Mouse (Mus musculus) left cerebral cortex, adult 8-10 months (tissue): ENCODE data around the gene Cux1. TPM values are rescaled to one million over a fixed set of nuclear protein-coding genes. Genes with fewer than 3 reads are reported as not detected.
"Not testable (repeated sequence)": the region's sequence is repeated elsewhere in the genome, so short reads cannot be mapped to it uniquely, and the experiment has no call there.

Experiments
- DNase-seq, 2 experiments: peaks; one replicate each; pipeline ENCODE4 v3.0.0; 2022; ENCODE audit warnings: low spot score in 2 of 2
- total RNA-seq, 4 experiments: library from RNA; stranded (reverse); gene quantifications; 2 replicates each; pipeline ENCODE4 v1.2.4; 2022

The Cux1 gene
- total RNA-seq, 4 experiments from 2014 or later: 101 to 114 (median 107) TPM

GRCm38 (mm10) chr5:136474086-136474485 is 93.2 kb downstream of the Cux1 start:
- no peak for DNase-seq

DNA sequence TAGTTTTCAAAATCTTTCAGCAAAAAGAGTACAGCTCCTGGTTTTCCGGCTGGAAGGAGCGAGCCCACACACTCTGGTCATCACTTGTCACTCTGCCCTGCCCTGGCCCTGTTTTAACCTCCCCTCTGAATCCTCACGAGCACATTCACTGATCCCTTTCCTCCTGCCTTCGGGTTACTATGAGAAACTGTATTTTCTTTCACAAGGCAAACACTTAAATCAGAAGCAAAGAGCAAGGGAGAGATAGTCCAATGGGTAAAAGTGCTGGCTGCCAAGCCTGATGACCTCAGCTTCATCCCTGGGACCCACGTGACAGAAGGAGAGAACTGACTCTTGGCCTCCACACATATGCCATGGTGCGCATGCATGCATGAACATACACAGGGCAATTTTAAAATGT is 94.0 kb downstream of the Cux1 start:
- no peak for DNase-seq

GRCm38 (mm10) chr5:136472846-136473245 is 94.4 kb downstream of the Cux1 start:
- no peak for DNase-seq

DNA sequence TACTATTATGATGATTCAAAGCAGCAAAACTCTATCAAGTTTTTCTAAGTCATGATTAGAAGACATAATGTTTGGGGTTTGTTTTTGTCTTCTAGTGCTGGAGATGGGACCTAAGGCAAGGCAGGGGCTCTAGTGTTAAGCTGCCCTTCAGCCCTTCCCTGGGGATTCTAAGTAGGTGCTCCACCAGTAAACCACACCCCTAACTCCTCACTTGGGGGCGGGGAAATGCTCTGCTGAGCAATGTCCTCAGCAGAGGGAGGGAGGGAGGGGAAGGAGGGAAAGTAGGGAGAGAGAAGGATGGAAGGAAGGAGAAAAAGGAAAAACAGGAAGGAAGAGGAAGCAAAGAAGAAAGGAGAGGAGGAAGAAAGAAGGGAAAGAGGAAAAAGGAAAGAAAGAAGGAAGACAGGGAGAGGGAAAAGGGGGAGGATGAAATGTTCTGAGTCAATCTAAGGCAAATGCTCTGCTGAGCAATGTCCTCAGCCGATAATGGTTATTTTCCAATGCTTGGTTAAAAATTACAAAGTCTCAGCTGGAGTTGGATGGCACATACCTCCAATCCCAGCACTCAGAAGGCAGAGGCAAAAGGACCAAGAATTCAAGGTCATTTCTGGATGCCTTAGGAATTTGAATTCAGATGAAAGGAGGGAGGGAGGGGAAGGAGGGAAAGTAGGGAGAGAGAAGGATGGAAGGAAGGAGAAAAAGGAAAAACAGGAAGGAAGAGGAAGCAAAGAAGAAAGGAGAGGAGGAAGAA is 96.1 kb downstream of the Cux1 start:
- not testable (repeated sequence) for DNase-seq

GRCm38 (mm10) chr5:136469301-136469700 is 98.0 kb downstream of the Cux1 start:
- no peak for DNase-seq

DNA sequence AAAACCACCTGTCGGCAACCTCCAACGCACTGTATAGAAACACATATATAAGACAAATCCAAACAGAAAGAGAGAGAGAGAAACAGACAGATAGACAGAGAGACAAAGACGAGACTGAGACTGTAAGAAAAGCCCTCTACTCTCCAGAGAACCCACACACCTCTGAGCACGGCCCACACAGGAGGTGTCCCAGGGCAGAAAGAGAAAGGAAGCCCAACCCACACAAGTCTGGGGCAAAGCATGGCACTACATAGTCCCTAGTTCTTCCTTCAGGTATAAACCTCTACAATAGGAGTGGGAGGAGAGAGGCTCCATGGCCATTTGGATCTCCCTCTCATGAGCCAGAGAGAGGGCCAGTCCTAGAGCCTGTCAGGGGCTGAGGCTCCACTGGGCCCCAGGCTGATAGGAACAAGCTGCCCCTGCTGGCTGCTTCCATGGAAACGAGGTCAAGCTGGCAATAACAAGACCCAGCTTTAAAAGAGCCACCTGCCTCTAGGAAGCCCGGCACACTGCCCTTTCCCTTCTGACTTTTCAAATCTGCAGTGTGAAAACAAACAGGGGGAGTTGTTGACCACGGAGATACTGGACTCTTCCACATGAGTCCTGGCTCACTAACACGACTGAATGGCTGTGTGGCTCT is 99.8 kb downstream of the Cux1 start:
- DNase-seq: no peak

DNA sequence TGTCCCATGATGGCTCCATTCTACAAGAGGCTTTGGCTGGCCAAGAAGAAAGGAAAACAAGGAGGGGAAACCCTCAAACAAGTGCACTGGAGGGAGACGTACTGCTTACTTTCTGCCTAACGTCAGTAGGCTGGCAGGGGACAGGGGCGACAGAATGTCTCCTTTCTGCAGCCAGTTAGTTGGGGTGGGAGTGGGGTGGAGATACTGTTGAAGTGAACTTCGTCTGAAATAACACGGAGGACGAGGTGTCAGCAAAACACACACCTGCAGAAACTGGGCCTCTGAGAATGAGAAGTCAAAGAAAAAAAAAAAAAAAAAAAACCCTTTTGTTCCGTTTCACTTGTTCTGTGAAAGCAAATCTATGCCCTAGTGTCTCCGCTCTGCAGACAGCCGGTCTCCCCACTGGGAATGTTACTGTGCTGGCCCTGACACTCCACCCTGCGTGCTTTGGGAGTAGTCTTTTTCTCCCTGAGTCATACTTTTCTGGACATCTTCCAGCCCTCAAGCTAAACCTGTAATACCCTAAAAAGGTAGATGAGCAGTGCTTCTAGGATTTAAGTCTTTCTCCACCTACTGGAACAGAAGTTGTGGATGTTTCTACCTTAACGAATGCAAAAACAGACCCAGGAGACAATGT is 101.4 kb downstream of the Cux1 start:
- DNase-seq: no peak

DNA sequence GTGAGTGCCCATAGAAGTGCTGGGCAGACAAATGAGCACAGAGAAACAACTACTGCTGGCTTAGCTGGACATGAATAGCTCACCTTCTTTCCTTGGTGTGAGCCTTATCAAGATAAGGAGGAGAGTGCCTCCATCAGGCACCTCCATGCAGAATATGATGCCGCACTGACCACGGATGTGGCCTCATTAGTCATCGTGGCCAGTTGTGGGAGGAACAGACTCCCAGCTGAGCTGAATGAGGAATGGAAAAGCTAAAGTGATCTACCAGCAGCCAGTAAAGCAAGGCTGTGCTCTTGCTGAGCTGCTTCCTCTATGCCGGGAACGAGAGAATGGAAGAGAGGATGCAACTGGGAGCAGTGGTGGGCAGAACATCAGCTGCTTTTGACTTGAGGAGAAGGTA is 101.9 kb downstream of the Cux1 start:
- DNase-seq: no peak

DNA sequence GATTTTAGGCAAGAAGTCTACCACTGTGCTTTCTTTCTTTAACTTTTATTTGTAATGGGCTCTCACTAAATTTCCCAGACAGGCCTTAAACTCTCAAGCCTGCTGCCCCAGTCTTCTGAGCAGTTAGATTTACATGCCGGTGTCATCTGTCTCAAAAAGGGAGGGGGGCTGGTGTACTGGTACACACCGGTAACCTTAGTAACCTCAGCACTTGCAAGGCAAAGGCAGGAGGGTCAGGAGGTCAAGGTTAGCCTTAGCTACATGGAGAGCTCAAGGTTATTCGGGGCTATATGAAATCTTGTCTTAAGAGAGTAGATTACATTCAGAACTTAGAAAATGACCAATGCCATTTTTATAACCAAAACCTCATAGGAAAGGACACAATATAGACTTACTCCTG is 102.4 kb downstream of the Cux1 start:
- DNase-seq: no peak

GRCm38 (mm10) chr5:136464128-136464527 is 103.2 kb downstream of the Cux1 start:
- DNase-seq: no peak

GRCm38 (mm10) chr5:136462613-136463012 is 104.7 kb downstream of the Cux1 start:
- DNase-seq: no peak

GRCm38 (mm10) chr5:136459901-136460300 is 107.4 kb downstream of the Cux1 start:
- no peak for DNase-seq

DNA sequence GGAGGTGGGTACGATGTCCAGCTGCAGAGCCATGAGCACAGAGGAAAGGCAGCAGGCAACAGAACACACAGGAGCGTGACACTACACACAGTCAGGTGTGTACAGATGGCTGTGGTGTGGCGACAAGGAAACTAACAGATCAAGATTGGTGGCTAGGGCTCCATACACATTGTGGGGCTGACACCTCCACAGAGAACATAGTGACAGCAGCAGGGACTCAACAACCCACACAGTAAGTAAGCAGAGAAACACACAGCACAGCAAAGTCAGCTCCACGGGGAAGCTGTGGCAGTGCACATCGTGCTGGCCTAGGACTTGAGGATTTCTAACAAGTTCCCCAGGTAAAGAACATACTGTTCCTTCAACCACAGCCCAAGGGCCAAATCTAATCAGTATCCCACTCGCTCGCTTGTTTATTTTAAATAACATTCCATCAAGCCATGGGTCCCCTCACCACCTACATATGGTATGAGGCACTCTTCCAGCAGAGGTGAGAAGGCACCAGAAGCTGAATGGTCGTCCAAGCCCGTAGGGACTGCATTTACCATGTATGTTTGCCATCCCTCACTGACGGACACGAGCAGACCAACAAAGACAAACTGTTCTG is 108.3 kb downstream of the Cux1 start:
- DNase-seq: no peak

DNA sequence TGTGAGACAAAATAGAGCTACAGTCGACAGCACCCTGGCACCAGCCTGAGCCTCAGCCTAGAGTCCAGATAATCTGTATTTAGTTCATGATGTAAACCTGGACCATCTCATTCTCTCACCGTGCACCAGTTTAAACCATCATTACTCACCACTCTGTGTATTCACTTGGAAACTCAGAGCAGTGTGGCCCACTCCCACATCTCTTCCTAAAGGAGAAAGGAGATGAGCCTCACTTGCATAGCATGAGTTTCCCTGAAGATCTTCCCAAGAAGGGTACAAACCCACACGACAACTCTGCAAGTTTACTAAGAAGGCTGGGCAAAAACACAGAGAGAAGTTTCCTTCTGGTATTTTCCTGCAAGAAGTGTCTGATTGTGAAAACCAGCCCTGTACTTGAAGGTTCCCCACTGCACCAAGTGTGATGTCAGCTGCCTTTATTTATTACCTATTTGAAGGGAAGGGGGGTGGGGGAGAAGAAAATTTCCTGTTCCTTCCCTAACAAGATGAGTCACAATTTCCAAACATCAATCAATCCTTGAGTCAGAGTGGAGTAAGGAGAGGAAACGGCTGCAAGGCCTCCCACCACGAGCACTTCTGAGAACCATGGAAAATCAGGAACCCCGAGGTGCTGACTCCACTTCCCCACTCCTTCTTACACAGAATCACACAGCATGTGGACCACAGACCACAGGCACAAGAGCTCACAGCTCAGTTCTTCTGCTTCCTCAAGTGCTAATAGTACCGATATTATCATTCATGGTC is 109.0 kb downstream of the Cux1 start:
- no peak for DNase-seq

DNA sequence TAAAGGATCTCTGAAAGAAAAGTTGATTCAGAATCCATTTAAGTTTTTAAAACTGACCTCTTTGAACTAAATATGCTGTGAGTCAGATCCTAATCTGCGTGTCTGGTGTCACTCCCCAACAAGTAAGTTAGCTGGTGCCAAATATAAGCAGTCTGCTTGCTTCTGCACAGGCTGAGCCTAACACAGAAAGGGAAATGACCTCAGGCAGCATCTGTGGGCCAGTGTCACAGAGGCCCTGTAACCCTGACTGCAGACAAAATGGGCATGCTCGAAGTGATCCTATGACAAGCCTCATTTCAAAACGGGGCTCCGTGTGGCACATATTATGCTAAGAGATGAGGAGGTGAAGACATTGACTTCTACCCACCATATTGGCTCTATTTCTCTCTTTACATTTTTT is 110.9 kb downstream of the Cux1 start:
- no peak for DNase-seq

GRCm38 (mm10) chr5:136452681-136453080 is 114.6 kb downstream of the Cux1 start:
- DNase-seq: no peak

DNA sequence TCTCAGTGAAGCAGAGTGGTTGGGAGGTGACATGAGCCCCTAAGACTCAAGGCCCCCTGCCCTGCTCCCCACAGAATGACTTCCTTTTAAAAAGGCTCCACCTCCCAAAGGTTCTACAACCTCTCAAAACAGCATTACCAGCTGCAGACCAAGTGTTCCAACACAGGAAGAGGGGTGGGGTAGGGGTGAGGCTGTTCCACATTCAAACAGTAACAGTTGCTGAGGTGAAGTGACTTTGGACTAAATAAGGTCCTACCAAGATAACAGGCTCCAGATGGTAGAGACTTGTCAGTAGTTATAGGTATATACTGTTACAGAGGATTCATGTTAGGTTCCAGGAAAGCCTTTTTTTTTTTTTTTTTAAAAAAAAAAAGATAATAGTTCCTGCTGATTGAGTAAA is 117.5 kb downstream of the Cux1 start:
- no peak for DNase-seq

DNA sequence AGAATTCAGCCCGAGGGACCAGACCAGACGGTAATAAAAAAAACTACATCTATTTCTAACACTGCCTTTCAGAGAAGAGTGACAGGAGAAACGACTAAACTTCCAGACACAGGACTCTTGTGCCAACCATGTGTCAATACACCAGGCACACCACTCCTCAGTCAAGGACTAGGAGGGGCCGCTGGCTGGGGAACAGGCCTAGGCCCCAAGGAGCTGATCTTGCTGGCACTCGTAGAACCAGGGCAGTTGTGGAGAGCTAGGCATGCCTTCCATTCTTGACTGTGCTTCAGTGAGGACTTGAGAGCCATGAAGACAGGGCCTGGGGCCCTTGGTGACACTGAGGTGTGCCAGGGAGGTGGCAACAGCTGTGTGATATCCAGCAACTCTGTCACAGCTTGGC is 121.3 kb downstream of the Cux1 start:
- DNase-seq: no peak

- DNase-seq: no peak
Measured at GRCm38 (mm10) chr5:136442238-136443187, 124.8 kb downstream of the Cux1 start.

DNA sequence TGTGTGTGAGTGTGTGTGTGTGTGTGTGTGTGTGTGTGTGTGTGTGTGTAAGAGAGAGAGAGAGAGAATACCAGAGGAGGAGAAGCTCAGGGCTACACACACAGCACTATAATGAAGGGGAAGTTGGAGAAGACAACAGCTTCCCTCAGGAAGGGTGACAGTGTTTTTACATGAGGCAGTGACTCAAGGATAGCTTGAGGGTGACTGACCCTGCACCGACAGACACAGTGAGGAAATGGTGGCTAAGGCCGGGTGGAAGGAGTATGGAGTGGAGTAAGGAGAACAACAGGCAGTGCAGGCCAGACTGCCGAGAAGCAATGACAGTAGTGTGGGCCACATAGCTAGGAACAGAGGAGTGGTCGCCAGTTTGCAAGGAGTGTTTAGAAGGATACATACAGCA is 137.6 kb downstream of the Cux1 start:
- DNase-seq: no peak
